Mouse (Mus musculus): Measurements from ENCODE around the gene Apold1.

- no peak for TF ChIP-seq POLR2A (IDR thresholded peaks at IDR 0.05; ENCODE audit: borderline replicate concordance, extremely low read depth, insufficient read depth, insufficient read length, poor library complexity, severe bottlenecking)
- no peak for TF ChIP-seq CTCF (IDR thresholded peaks at IDR 0.05; ENCODE audit: borderline replicate concordance, extremely low read depth, insufficient read depth, insufficient read length)
Measured at GRCm38 (mm10) chr6:135001991-135002390, 20.5 kb downstream of the Apold1 start.

All from brain, embryonic 14.5 days (tissue).